Mouse (Mus musculus) stomach, postnatal 0 days (tissue): ENCODE results near the gene Dyrk3.

Source experiments
- CTCF ChIP-seq: IDR thresholded peaks from 2 replicates; pipeline ENCODE4 v1.5.1; 2016; ENCODE audit warnings: antibody characterized with exemption, low read depth, mild to moderate bottlenecking, moderate library complexity
- EP300 ChIP-seq: optimal IDR thresholded peaks from 2 replicates; pipeline ENCODE3; 2016; ENCODE audit warnings: antibody characterized with exemption

- TF ChIP-seq CTCF (no peak), EP300 (no peak)
These were observed 39.9 kb upstream of the Dyrk3 start for GRCm38 (mm10) chr1:131178083-131178482.
